Comparison of ENCODE assay signal across 14 mouse cellular contexts in genomic region chr7:114169996-114170395, GRCm38 (mm10). TPM values are rescaled to one million over a fixed set of nuclear protein-coding genes. Genes with fewer than 3 reads are reported as not detected.
DNase-seq lines count a peak whose midpoint lies in the region; ATAC-seq and TF ChIP-seq lines count a peak whose summit lies in the region.
"Had no signal": no experiment of that assay in that cellular context is flagged by ENCODE, and none has a peak within 500 bp of the region (broad histone marks: within the 10 kb centered on the region; RNA-seq: fewer than 3 reads in every experiment).

No protein-coding gene starts in this region.

- no peak for TF ChIP-seq CTCF in intestine, postnatal 0 days (IDR thresholded peaks at IDR 0.05; ENCODE audit: low read depth)

- 62% methylated on average over 4 of the region's 4 CpGs for WGBS in heart, embryonic 14.5 days
- 79% methylated on average over 4 of the region's 4 CpGs for WGBS in intestine, postnatal 0 days

- no peak overlapping the region for H3K4me2 ChIP-seq in heart, embryonic 14.5 days (ENCODE audit: low read length)
- no peak overlapping the region for H3K4me2 ChIP-seq in intestine, postnatal 0 days (replicated peaks; ENCODE audit: low read depth)
- H3K4me2 ChIP-seq: embryonic facial prominence, embryonic 13.5 days; forebrain, embryonic 12.5 days; intestine, embryonic 15.5 days; limb, embryonic 13.5 days had no signal

- H3K27ac ChIP-seq in heart, embryonic 14.5 days (replicated peaks in 1 of 2; ENCODE audit: control insufficient read depth in 1 of 2, insufficient read depth in 1 of 2, low read depth in 2 of 2, low read length in 2 of 2), result peak overlapping the region; percentile 5 to 15; a peak in 3 of 4 replicates
- H3K27ac ChIP-seq in intestine, postnatal 0 days (ENCODE audit: low read depth, low read length), result no peak overlapping the region
- H3K27ac ChIP-seq: embryonic facial prominence, embryonic 13.5 days; forebrain, embryonic 12.5 days; intestine, embryonic 15.5 days; limb, embryonic 13.5 days had no signal

- peak; percentile 17 for DNase-seq in adrenal gland, postnatal 10 days
- no peak for DNase-seq in adrenal gland, adult 2 months
- peak; percentile 62 for DNase-seq in adipocyte (ENCODE audit: low spot score)
- DNase-seq in kidney, postnatal 36 days, result peak; percentile 63 to 66
- no peak for DNase-seq in ovary, postnatal 14 days (ENCODE audit: low spot score)
- DNase-seq: cerebellum, adult 8-10 months; layer of hippocampus, postnatal 36 days had no signal

- H3K4me3 ChIP-seq in heart, embryonic 14.5 days (ENCODE audit: control insufficient read depth in 1 of 2, insufficient read depth in 1 of 2, low read depth in 1 of 2, low read length in 2 of 2), result no peak overlapping the region
- H3K4me3 ChIP-seq in intestine, postnatal 0 days (ENCODE audit: low read depth, low read length), result no peak overlapping the region
- H3K4me3 ChIP-seq: embryonic facial prominence, embryonic 13.5 days; forebrain, embryonic 12.5 days; intestine, embryonic 15.5 days; limb, embryonic 13.5 days had no signal

- no peaks in the 10 kb centered on the region for H3K36me3 ChIP-seq in heart, embryonic 14.5 days (ENCODE audit: control insufficient read depth, insufficient read depth, low read length)
- H3K36me3 ChIP-seq in intestine, postnatal 0 days (ENCODE audit: control insufficient read depth, insufficient read depth), result no peaks in the 10 kb centered on the region
- H3K36me3 ChIP-seq: embryonic facial prominence, embryonic 13.5 days; forebrain, embryonic 12.5 days; intestine, embryonic 15.5 days; limb, embryonic 13.5 days had no signal

- H3K27me3 ChIP-seq in heart, embryonic 14.5 days (ENCODE audit: control insufficient read depth, insufficient read depth, low read length), result no peaks in the 10 kb centered on the region
- no peaks in the 10 kb centered on the region for H3K27me3 ChIP-seq in intestine, postnatal 0 days (replicated peaks; ENCODE audit: control insufficient read depth, insufficient read depth, low read length)
- H3K27me3 ChIP-seq: embryonic facial prominence, embryonic 13.5 days; forebrain, embryonic 12.5 days; intestine, embryonic 15.5 days; limb, embryonic 13.5 days had no signal

- no peak overlapping the region for H3K9ac ChIP-seq in heart, embryonic 14.5 days (ENCODE audit: low read length)
- H3K9ac ChIP-seq in intestine, postnatal 0 days (ENCODE audit: low read depth, low read length), result no peak overlapping the region
- H3K9ac ChIP-seq: embryonic facial prominence, embryonic 13.5 days; forebrain, embryonic 12.5 days; intestine, embryonic 15.5 days; limb, embryonic 13.5 days had no signal

- ATAC-seq in heart, embryonic 14.5 days (ENCODE audit: insufficient number of reproducible peaks, insufficient read depth, low FRiP score, low read depth), result no peak
- ATAC-seq in intestine, postnatal 0 days, result no peak
- ATAC-seq in CD4-positive, CD25-positive, alpha-beta regulatory T cell, adult 4 months, result no peak
- ATAC-seq: intestine, embryonic 15.5 days had no signal

- H3K4me1 ChIP-seq in heart, embryonic 14.5 days (ENCODE audit: control insufficient read depth in 2 of 2, insufficient read depth in 2 of 2, low read length in 2 of 2), result peaks cover 13 to 28% of the 10 kb centered on the region in 2 experiments
- H3K4me1 ChIP-seq in intestine, postnatal 0 days (replicated peaks; ENCODE audit: control insufficient read depth, insufficient read depth, low read length), result no peaks in the 10 kb centered on the region
- H3K4me1 ChIP-seq: forebrain, embryonic 12.5 days had no signal

- H3K9me3 ChIP-seq in heart, embryonic 14.5 days (ENCODE audit: control insufficient read depth, low read length), result no peaks in the 10 kb centered on the region
- H3K9me3 ChIP-seq in intestine, postnatal 0 days (ENCODE audit: control insufficient read depth), result no peaks in the 10 kb centered on the region
- H3K9me3 ChIP-seq: embryonic facial prominence, embryonic 13.5 days; forebrain, embryonic 12.5 days; intestine, embryonic 15.5 days; limb, embryonic 13.5 days had no signal

RNA-seq across cellular contexts. Expression of gene Rras2, which starts 52.4 kb away (rescaled TPM):
- 10 to 100 TPM; 36.5 to 39.1 TPM for total RNA-seq in adrenal gland, postnatal 10 days (2021)
- total RNA-seq in adrenal gland, adult 2 months (2021), result 10 to 100 TPM; 27.5 TPM
- polyA plus RNA-seq in adrenal gland, adult 2 months (2012; rRNA removed), result 14.8 and 24.6 TPM in 2 replicates
- 56.3 and 63.2 TPM in 2 replicates for polyA plus RNA-seq in heart, embryonic 14.5 days (2014; fragmentation: Nextera tagmentation; extraction: Ambion mirVana)
- polyA plus RNA-seq in intestine, postnatal 0 days (2015; fragmentation: Nextera tagmentation; extraction: Ambion mirVana), result 24.3 and 24.5 TPM in 2 replicates
- polyA plus RNA-seq in CD4-positive, CD25-positive, alpha-beta regulatory T cell, adult 4 months (2017; shearing (Covaris generic)), result 10 to 100 TPM in 1 of 2 experiments, 1 to 10 TPM in 1; 7.8 to 11.1 TPM

Comparison
In these comparisons a context has a peak if more than half of its experiments do, and no peak if none do; other contexts are left out.
1. DNase-seq: peak in adrenal gland, postnatal 10 days (single experiment), adipocyte (single experiment) and kidney, postnatal 36 days (2 of 2); none in adrenal gland, adult 2 months (single experiment) and ovary, postnatal 14 days (single experiment).